Mouse (Mus musculus) bone marrow macrophage, adult 2 months (primary cell): ENCODE results near the gene Txndc17.

Experiments used
- CTCF ChIP-seq: IDR thresholded peaks from 2 replicates; pipeline ENCODE4 v1.5.1; 2012; ENCODE audit warnings: low read depth, mild to moderate bottlenecking, low read length, moderate library complexity
- POLR2A ChIP-seq: IDR thresholded peaks from 2 replicates; pipeline ENCODE4 v1.6.1; 2012; ENCODE audit warnings: mild to moderate bottlenecking, low read depth, low read length, borderline replicate concordance

DNA sequence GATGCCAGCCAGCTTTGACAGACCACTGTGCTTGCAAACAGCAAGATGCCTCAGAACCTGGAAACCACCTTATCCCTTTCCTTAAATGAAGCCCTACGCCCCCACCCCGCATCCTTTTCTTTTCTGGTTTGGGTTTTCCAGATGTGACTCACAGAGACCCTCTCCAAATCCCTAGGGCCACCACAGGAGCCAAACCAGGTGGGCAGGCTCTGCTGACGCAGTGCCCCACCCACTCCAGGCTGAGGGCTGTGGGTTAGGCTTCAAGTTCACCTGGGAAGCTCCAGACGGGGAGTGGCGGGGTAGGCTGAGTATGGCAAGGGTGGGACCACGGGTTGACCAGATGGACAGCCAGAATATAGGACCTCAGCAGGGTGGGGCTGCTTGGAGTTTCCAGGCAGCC, 19.6 kb downstream of the Txndc17 start:
- no peak for TF ChIP-seq CTCF
- no peak for TF ChIP-seq POLR2A
